Mouse (Mus musculus) kidney, adult 2 months (tissue): ENCODE measurements at regions not wholly inside any gene's neighbourhood (a gene's known extent, or its start where the extent isn't known, plus 50 kb on each side); places are given as distances from the start of the nearest gene placed in this dataset.

Source experiments
- CTCF ChIP-seq: fragments of 200-500 bp; conservative IDR thresholded peaks from 2 replicates; pipeline ENCODE4 v1.5.1; 2011; ENCODE audit warnings: low read depth, mild to moderate bottlenecking, control low read depth, low read length, moderate library complexity, mixed read lengths; ENCODE audit not compliant: insufficient read depth, insufficient read length
- POLR2A ChIP-seq: fragments of 200-500 bp; IDR thresholded peaks from one replicate; pipeline ENCODE4 v1.6.1; 2011; ENCODE audit warnings: low read depth, low read length, control low read depth

DNA sequence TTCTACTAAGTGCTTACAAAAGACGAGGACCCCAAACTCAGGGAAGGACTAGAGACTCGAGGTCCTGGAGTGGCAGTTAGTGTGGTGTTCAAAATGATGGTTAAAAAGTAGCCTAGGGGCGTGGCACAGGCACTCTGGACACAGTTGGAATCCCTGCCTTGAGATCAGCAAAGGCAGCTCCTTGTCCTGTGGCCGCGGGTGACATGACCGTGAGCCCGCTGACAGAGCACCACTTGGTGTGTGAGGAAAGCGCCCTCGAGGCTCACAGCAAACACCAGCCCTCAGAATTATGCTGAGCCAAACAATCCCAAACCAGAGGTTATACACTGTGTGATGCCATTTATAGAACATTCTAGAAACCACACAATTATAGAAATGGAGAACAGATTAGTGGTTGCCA lies 112.9 kb upstream of the Tmem189 start:
- TF ChIP-seq POLR2A (no peak), CTCF (no peak)
